Mouse (Mus musculus) MEL (cell line): Measurements from ENCODE around the gene Gtf3c2. TPM values are rescaled to one million over a fixed set of nuclear protein-coding genes. Genes with fewer than 3 reads are reported as not detected.

Experiments used
- DNase-seq: peaks from one replicate; pipeline ENCODE4 v3.0.0; 2011; ENCODE audit warnings: low read depth, low spot score
- H3K27ac ChIP-seq: 2 replicates; pipeline ENCODE4 v1.5.1; 2012; ENCODE audit warnings: low read depth, mild to moderate bottlenecking, control low read depth, low read length, moderate library complexity; ENCODE audit not compliant: control insufficient read depth
- H3K27me3 ChIP-seq, 2 experiments: fragments of 150-350 bp in 1 of 2; sonication (generic) in 1 of 2; 2 replicates each; pipeline ENCODE4 v1.6.1; 2012; ENCODE audit warnings: low read length in 2 of 2, mild to moderate bottlenecking in 2 of 2, improper control_type of control experiment in 1 of 2, moderate library complexity in 1 of 2; ENCODE audit not compliant: insufficient read depth in 2 of 2, control insufficient read depth in 1 of 2
- H3K36me3 ChIP-seq, 2 experiments: 2 replicates each; pipeline ENCODE4 v1.6.1; 2012 to 2014; ENCODE audit warnings: low read length in 2 of 2, improper control_type of control experiment in 1 of 2, inconsistent platforms in 1 of 2, mild to moderate bottlenecking in 1 of 2; ENCODE audit not compliant: insufficient read depth in 2 of 2, control insufficient read depth in 1 of 2
- H3K4me1 ChIP-seq, 2 experiments: fragments of 150-350 bp in 1 of 2; sonication (generic) in 1 of 2; 2 replicates each; pipeline ENCODE4 v1.6.1; 2012; ENCODE audit warnings: low read length in 2 of 2, improper control_type of control experiment in 1 of 2, mild to moderate bottlenecking in 1 of 2; ENCODE audit not compliant: insufficient read depth in 2 of 2, control insufficient read depth in 1 of 2
- H3K4me3 ChIP-seq, 2 experiments: fragments of 150-350 bp in 1 of 2; sonication (generic) in 1 of 2; 2 replicates each; pipeline ENCODE4 v1.5.1; 2012; ENCODE audit warnings: low read depth in 2 of 2, low read length in 2 of 2, mild to moderate bottlenecking in 2 of 2, moderate library complexity in 2 of 2, control low read depth in 1 of 2, improper control_type of control experiment in 1 of 2; ENCODE audit not compliant: control insufficient read depth in 1 of 2, insufficient read depth in 1 of 2
- H3K79me2 ChIP-seq: 2 replicates; pipeline ENCODE4 v1.6.1; 2012; ENCODE audit warnings: mild to moderate bottlenecking, low read length, moderate library complexity; ENCODE audit not compliant: control insufficient read depth, poor library complexity, insufficient read depth
- H3K9ac ChIP-seq: 2 replicates; pipeline ENCODE4 v1.6.1; 2012; ENCODE audit warnings: low read depth, mild to moderate bottlenecking, control low read depth, low read length, moderate library complexity; ENCODE audit not compliant: control insufficient read depth, poor library complexity, severe bottlenecking
- H3K9me3 ChIP-seq: fragments of 150-350 bp; sonication (generic); replicated peaks from 2 replicates; pipeline ENCODE4 v1.6.1; 2012; ENCODE audit warnings: mild to moderate bottlenecking, low read length, improper control_type of control experiment, moderate library complexity; ENCODE audit not compliant: insufficient read depth
- CHD1 ChIP-seq: IDR thresholded peaks from 2 replicates; pipeline ENCODE4 v1.6.1; 2012; ENCODE audit warnings: low read depth, mild to moderate bottlenecking, inconsistent platforms, low read length, improper control_type of control experiment
- CHD2 ChIP-seq: IDR thresholded peaks from 2 replicates; pipeline ENCODE4 v1.6.1; 2011; ENCODE audit warnings: low read length, improper control_type of control experiment
- CTCF ChIP-seq, 3 experiments: IDR thresholded peaks in 2 of 3; conservative IDR thresholded peaks in 1 of 3; 2 replicates each; pipeline ENCODE4 v1.5.1; 2011 to 2012; ENCODE audit warnings: low read length in 3 of 3, low read depth in 2 of 3, mild to moderate bottlenecking in 2 of 3, improper control_type of control experiment in 1 of 3, inconsistent platforms in 1 of 3, mixed read lengths in 1 of 3, moderate library complexity in 1 of 3; ENCODE audit not compliant: control insufficient read depth in 1 of 3, insufficient read depth in 1 of 3, poor library complexity in 1 of 3, severe bottlenecking in 1 of 3
- E2F4 ChIP-seq: IDR thresholded peaks from 2 replicates; pipeline ENCODE4 v1.6.1; 2011; ENCODE audit warnings: low read depth, low read length, improper control_type of control experiment, borderline replicate concordance
- ELF1 ChIP-seq: IDR thresholded peaks from 2 replicates; pipeline ENCODE4 v1.6.1; 2014; ENCODE audit warnings: low read depth, mild to moderate bottlenecking, inconsistent platforms, low read length, improper control_type of control experiment, moderate library complexity
- EP300 ChIP-seq, 2 experiments: IDR thresholded peaks; 2 replicates each; pipeline ENCODE4 v1.6.1; 2011; ENCODE audit warnings: improper control_type of control experiment in 2 of 2, low read length in 2 of 2, low read depth in 1 of 2, mild to moderate bottlenecking in 1 of 2
- GABPA ChIP-seq: IDR thresholded peaks from 2 replicates; pipeline ENCODE4 v1.6.1; 2012; ENCODE audit warnings: low read depth, mild to moderate bottlenecking, inconsistent platforms, low read length, improper control_type of control experiment, moderate library complexity
- GATA1 ChIP-seq: IDR thresholded peaks from 2 replicates; pipeline ENCODE4 v1.6.1; 2011; ENCODE audit warnings: low read depth, low read length, improper control_type of control experiment
- HCFC1 ChIP-seq: IDR thresholded peaks from 2 replicates; pipeline ENCODE4 v1.6.1; 2012; ENCODE audit warnings: low read depth, mild to moderate bottlenecking, inconsistent platforms, low read length, improper control_type of control experiment, moderate library complexity
- JUND ChIP-seq: IDR thresholded peaks from 2 replicates; pipeline ENCODE4 v1.6.1; 2011; ENCODE audit warnings: low read depth, mild to moderate bottlenecking, improper control_type of control experiment, low read length
- MAFK ChIP-seq: IDR thresholded peaks from 2 replicates; pipeline ENCODE4 v1.6.1; 2011; ENCODE audit warnings: low read depth, mild to moderate bottlenecking, low read length, improper control_type of control experiment, borderline replicate concordance
- MAX ChIP-seq: IDR thresholded peaks from 2 replicates; pipeline ENCODE4 v1.6.1; 2011; ENCODE audit warnings: low read length, improper control_type of control experiment
- MEF2A ChIP-seq: IDR thresholded peaks from 2 replicates; pipeline ENCODE4 v1.6.1; 2014; ENCODE audit warnings: low read depth, mild to moderate bottlenecking, inconsistent platforms, low read length, improper control_type of control experiment; ENCODE audit not compliant: poor library complexity, insufficient replicate concordance, severe bottlenecking; ENCODE audit errors: extremely low read depth
- MXI1 ChIP-seq: IDR thresholded peaks from 2 replicates; pipeline ENCODE4 v1.6.1; 2011; ENCODE audit warnings: mild to moderate bottlenecking, low read depth, low read length, improper control_type of control experiment
- MYC ChIP-seq: IDR thresholded peaks from 2 replicates; pipeline ENCODE4 v1.6.1; 2011; ENCODE audit warnings: low read depth, mild to moderate bottlenecking, low read length, improper control_type of control experiment, moderate library complexity
- NELFE ChIP-seq: IDR thresholded peaks from 2 replicates; pipeline ENCODE4 v1.6.1; 2011; ENCODE audit warnings: low read depth, low read length, improper control_type of control experiment
- NRF1 ChIP-seq: IDR thresholded peaks from 2 replicates; pipeline ENCODE4 v1.6.1; 2014; ENCODE audit warnings: low read depth, mild to moderate bottlenecking, inconsistent platforms, low read length, improper control_type of control experiment, moderate library complexity; ENCODE audit not compliant: poor library complexity, insufficient read depth, severe bottlenecking
- POLR2A ChIP-seq, 2 experiments: IDR thresholded peaks; 2 replicates each; pipeline ENCODE4 v1.6.1; 2011 to 2012; ENCODE audit warnings: low read length in 2 of 2, mild to moderate bottlenecking in 2 of 2, control low read depth in 1 of 2, improper control_type of control experiment in 1 of 2, low read depth in 1 of 2, moderate library complexity in 1 of 2; ENCODE audit not compliant: control insufficient read depth in 1 of 2, insufficient read depth in 1 of 2, poor library complexity in 1 of 2
- POLR2AphosphoS2 ChIP-seq: IDR thresholded peaks from 2 replicates; pipeline ENCODE4 v1.6.1; 2011; ENCODE audit warnings: low read length, improper control_type of control experiment
- RAD21 ChIP-seq: IDR thresholded peaks from 2 replicates; pipeline ENCODE4 v1.6.1; 2011; ENCODE audit warnings: mild to moderate bottlenecking, low read depth, low read length, improper control_type of control experiment
- RCOR1 ChIP-seq: IDR thresholded peaks from 2 replicates; pipeline ENCODE4 v1.6.1; 2012; ENCODE audit warnings: low read depth, mild to moderate bottlenecking, inconsistent platforms, low read length, improper control_type of control experiment
- SIN3A ChIP-seq: IDR thresholded peaks from 2 replicates; pipeline ENCODE4 v1.6.1; 2012; ENCODE audit warnings: low read length, improper control_type of control experiment, inconsistent platforms
- SMC3 ChIP-seq: IDR thresholded peaks from 2 replicates; pipeline ENCODE4 v1.6.1; 2011; ENCODE audit warnings: low read depth, low read length, improper control_type of control experiment
- TAL1 ChIP-seq: IDR thresholded peaks from 2 replicates; pipeline ENCODE4 v1.6.1; 2012; ENCODE audit warnings: mild to moderate bottlenecking, inconsistent platforms, low read length, moderate library complexity, mixed read lengths
- TCF12 ChIP-seq: IDR thresholded peaks from 2 replicates; pipeline ENCODE4 v1.6.1; 2014; ENCODE audit warnings: low read depth, mild to moderate bottlenecking, inconsistent platforms, low read length, improper control_type of control experiment, moderate library complexity
- UBTF ChIP-seq: IDR thresholded peaks from 2 replicates; pipeline ENCODE4 v1.6.1; 2012; ENCODE audit warnings: low read depth, mild to moderate bottlenecking, inconsistent platforms, low read length, improper control_type of control experiment, moderate library complexity, borderline replicate concordance; ENCODE audit not compliant: insufficient read depth
- USF2 ChIP-seq, 2 experiments: IDR thresholded peaks; 2 replicates each; pipeline ENCODE4 v1.6.1; 2011 to 2012; ENCODE audit warnings: improper control_type of control experiment in 2 of 2, low read length in 2 of 2, borderline replicate concordance in 1 of 2, inconsistent platforms in 1 of 2, low read depth in 1 of 2, mild to moderate bottlenecking in 1 of 2; ENCODE audit not compliant: insufficient read depth in 1 of 2
- ZC3H11A ChIP-seq: IDR thresholded peaks from 2 replicates; pipeline ENCODE4 v1.6.1; 2012; ENCODE audit warnings: low read depth, mild to moderate bottlenecking, inconsistent platforms, low read length, improper control_type of control experiment
- ZKSCAN1 ChIP-seq: IDR thresholded peaks from 2 replicates; pipeline ENCODE4 v1.6.1; 2012; ENCODE audit warnings: low read depth, mild to moderate bottlenecking, inconsistent platforms, low read length, improper control_type of control experiment, moderate library complexity
- ZMIZ1 ChIP-seq: IDR thresholded peaks from 2 replicates; pipeline ENCODE4 v1.6.1; 2012; ENCODE audit warnings: low read depth, mild to moderate bottlenecking, inconsistent platforms, low read length, improper control_type of control experiment, moderate library complexity
- polyA plus RNA-seq, 2 experiments: library from polyadenylated mRNA; stranded (reverse) in 1 of 2; unstranded in 1 of 2; fragments of >175 nt in 1 of 2; fragments of >200 nt in 1 of 2; gene quantifications; 2 replicates each; pipeline versions ENCODE4 v1.2.1 to v1.2.4; 2012; ENCODE audit warnings: low replicate concordance in 2 of 2, low read depth in 1 of 2; ENCODE audit not compliant: insufficient read length in 2 of 2, insufficient read depth in 1 of 2, missing spikeins in 1 of 2
- total RNA-seq: library from RNA; depleted of rRNA; stranded (reverse); fragments of 300-350 nt; gene quantifications from 2 replicates; pipeline ENCODE4 v1.2.3, GENCODE M21; 2012

Gene Gtf3c2
- total and polyA plus RNA-seq, 3 experiments = 50.9 to 129 TPM; not detected in 1

DNA sequence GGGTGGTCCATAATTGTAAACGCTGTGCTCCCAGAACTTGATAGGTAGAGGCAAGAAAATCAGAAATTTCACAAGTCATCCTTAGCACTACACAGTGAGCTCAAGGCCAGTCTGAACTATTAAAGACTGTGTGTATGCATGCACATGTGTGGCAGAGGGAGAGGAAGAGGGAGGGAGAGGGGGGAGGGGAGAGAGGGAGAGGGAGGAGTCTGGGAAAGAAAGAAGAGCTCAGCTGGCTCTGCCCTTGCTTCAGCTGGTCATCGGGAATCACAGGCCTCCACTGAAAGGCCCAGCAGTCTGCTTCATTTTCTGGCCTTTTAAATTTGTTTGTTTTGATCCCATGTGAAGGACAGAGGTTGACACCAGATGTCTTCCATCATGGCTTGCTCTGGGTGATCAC is 56.5 kb downstream of the Gtf3c2 start:
- Histone ChIP-seq H3K4me1 (peaks cover 2 to 9% of the 10 kb centered on the region in 2 experiments; a peak in 3 of 4 replicates), H3K9me3 (no peaks in the 10 kb centered on the region), H3K9ac (no peak overlapping the region), H3K79me2 (no peaks in the 10 kb centered on the region), H3K4me3 (no peak overlapping the region), H3K36me3 (peaks cover 0 to 5% of the 10 kb centered on the region in 2 experiments; a peak in 1 of 4 replicates), H3K27me3 (peaks cover under 1 to 5% of the 10 kb centered on the region in 2 experiments; a peak in 3 of 4 replicates), H3K27ac (no peak overlapping the region)
- no peak for DNase-seq
- TF ChIP-seq RCOR1 (no peak), MAX (no peak), POLR2A (IDR thresholded peaks at IDR 0.05; ENCODE audit: control insufficient read depth in 1 of 2, insufficient read depth in 1 of 2, low read depth in 1 of 2, low read length in 2 of 2, poor library complexity in 1 of 2) (no peak), CHD2 (no peak), SIN3A (no peak)

GRCm38 (mm10) chr5:31121111-31121510 is 58.8 kb downstream of the Gtf3c2 start:
- Histone ChIP-seq H3K4me3 (no peak overlapping the region), H3K4me1 (peaks cover 2 to 7% of the 10 kb centered on the region in 2 experiments; a peak in 3 of 4 replicates), H3K36me3 (peaks cover 0 to 5% of the 10 kb centered on the region in 2 experiments; a peak in 1 of 4 replicates), H3K27ac (no peak overlapping the region), H3K9me3 (no peaks in the 10 kb centered on the region), H3K27me3 (peaks cover 8 to 10% of the 10 kb centered on the region in 2 experiments), H3K9ac (no peak overlapping the region), H3K79me2 (no peaks in the 10 kb centered on the region)
- peak; percentile 77 for DNase-seq
- TF ChIP-seq ZC3H11A (no peak), SIN3A (peak; percentile 58; the same call in 1 of the 2 replicates), MXI1 (peak; percentile 64), GABPA (no peak), MEF2A (no peak), UBTF (no peak), MAFK (no peak), CHD1 (no peak), POLR2AphosphoS2 (no peak), MAX (peak; percentile 80; the same call in 1 of the 2 replicates), ZMIZ1 (no peak), NELFE (no peak), EP300 (IDR thresholded peaks at IDR 0.05; ENCODE audit: low read depth in 1 of 2, low read length in 2 of 2) (peak; percentile 31 to 43; a peak in 2 of 4 replicates), TAL1 (no peak), GATA1 (peak; percentile 46; the same call in 1 of the 2 replicates), USF2 (IDR thresholded peaks at IDR 0.05; ENCODE audit: borderline replicate concordance in 1 of 2, insufficient read depth in 1 of 2, low read depth in 1 of 2, low read length in 2 of 2) (no peak), TCF12 (no peak), POLR2A (IDR thresholded peaks at IDR 0.05; ENCODE audit: control insufficient read depth in 1 of 2, insufficient read depth in 1 of 2, low read depth in 1 of 2, low read length in 2 of 2, poor library complexity in 1 of 2) (no peak), ELF1 (no peak), SMC3 (no peak), E2F4 (no peak), HCFC1 (no peak), RAD21 (no peak), RCOR1 (no peak), ZKSCAN1 (no peak), MYC (no peak; the same call in 1 of the 2 replicates), CTCF (IDR thresholded peaks at IDR 0.05 in 2 of 3, conservative IDR thresholded peaks at IDR 0.05 in 1 of 3; ENCODE audit: control insufficient read depth in 1 of 3, insufficient read depth in 1 of 3, low read depth in 2 of 3, low read length in 3 of 3, poor library complexity in 1 of 3, severe bottlenecking in 1 of 3) (no peak), NRF1 (no peak), JUND (no peak)
